Mouse (Mus musculus) limb, embryonic 12.5 days (tissue): ENCODE results near the gene Gm17727. TPM values are rescaled to one million over a fixed set of nuclear protein-coding genes. Genes with fewer than 3 reads are reported as not detected.
"Not testable (repeated sequence)": the region's sequence is repeated elsewhere in the genome, so short reads cannot be mapped to it uniquely, and the experiment has no call there.

Experiments
- ATAC-seq: fragments of 200-750 bp; cut with Nextera tagmentation; 2 replicates; pipeline ENCODE4 v1.8.0; 2017; ENCODE audit warnings: low read depth, moderate TSS enrichment; ENCODE audit not compliant: insufficient number of reproducible peaks, insufficient read depth, low FRiP score, low TSS enrichment
- H3K27ac ChIP-seq: fragments of 300-500 bp; sonication (generic); 2 replicates; pipeline ENCODE4 v1.5.1; 2016; ENCODE audit warnings: mild to moderate bottlenecking, moderate library complexity
- H3K27me3 ChIP-seq: fragments of 300-500 bp; sonication (generic); 2 replicates; pipeline ENCODE4 v1.6.1; 2016; ENCODE audit warnings: mild to moderate bottlenecking, moderate library complexity
- H3K36me3 ChIP-seq: fragments of 300-500 bp; sonication (generic); 2 replicates; pipeline ENCODE4 v1.6.1; 2016; ENCODE audit warnings: mild to moderate bottlenecking, moderate library complexity
- H3K4me1 ChIP-seq: fragments of 300-500 bp; sonication (generic); replicated peaks from 2 replicates; pipeline ENCODE4 v1.6.1; 2016
- H3K4me2 ChIP-seq: fragments of 300-500 bp; sonication (generic); 2 replicates; pipeline ENCODE4 v1.6.1; 2016; ENCODE audit warnings: mild to moderate bottlenecking, moderate library complexity
- H3K4me3 ChIP-seq: fragments of 300-500 bp; sonication (generic); replicated peaks from 2 replicates; pipeline ENCODE4 v1.5.1; 2016; ENCODE audit warnings: mild to moderate bottlenecking
- H3K9ac ChIP-seq: fragments of 300-500 bp; sonication (generic); replicated peaks from 2 replicates; pipeline ENCODE4 v1.6.1; 2016; ENCODE audit warnings: mild to moderate bottlenecking, moderate library complexity
- H3K9me3 ChIP-seq: fragments of 300-500 bp; sonication (generic); 2 replicates; pipeline ENCODE4 v1.6.1; 2016; ENCODE audit warnings: mild to moderate bottlenecking, moderate library complexity
- WGBS: fragments of 180-500 bp; shearing (Covaris S2); methylation state at CpG from one replicate; pipeline ENCODE4 v1.1.7; 2016; 5-methylcytosine and 5-hydroxymethylcytosine counted together
- polyA plus RNA-seq: library from polyadenylated mRNA; unstranded; fragments of >200 nt; fragmentation: Nextera tagmentation; extraction: Ambion mirVana; gene quantifications from 2 replicates; pipeline ENCODE4 v1.2.1, GENCODE M21; 2016

The Gm17727 gene
- polyA plus RNA-seq = not detected in 2 replicates

GRCm38 (mm10) chr9:35778009-35778408 lies at the start of gene Gm17727:
Gm17727 (minus strand) TSS chr9:35778109.
- H3K4me2 ChIP-seq = no peak within 1 kb of the TSS
- H3K9ac ChIP-seq = no peak within 1 kb of the TSS
- WGBS = 60% methylated on average over 3 of the region's 3 CpGs
- no peaks in the 10 kb centered on the region for H3K4me1 ChIP-seq
- ATAC-seq = no peak
- no peak within 1 kb of the TSS for H3K4me3 ChIP-seq
- no peaks in the 10 kb centered on the region for H3K27me3 ChIP-seq
- 0 out of 2 replicates have a peak, but pooled peaks cover 5% of the 10 kb centered on the region for H3K9me3 ChIP-seq
- no peak within 1 kb of the TSS for H3K27ac ChIP-seq
- H3K36me3 ChIP-seq = no peaks in the 10 kb centered on the region

- not testable (repeated sequence) for H3K27ac ChIP-seq, H3K9ac ChIP-seq, ATAC-seq, H3K36me3 ChIP-seq, H3K4me3 ChIP-seq, H3K4me2 ChIP-seq, H3K27me3 ChIP-seq, H3K4me1 ChIP-seq
- WGBS = 91% methylated on average over 15 of the region's 15 CpGs
- peaks cover 14% of the 10 kb centered on the region; the same call in 1 of the 2 replicates for H3K9me3 ChIP-seq
Measured at GRCm38 (mm10) chr9:35817881-35818280, 40.0 kb upstream of the Gm17727 start.

- Histone ChIP-seq H3K36me3 (no peaks in the 10 kb centered on the region), H3K4me3 (no peak overlapping the region), H3K27me3 (no peaks in the 10 kb centered on the region), H3K4me1 (no peaks in the 10 kb centered on the region), H3K9ac (no peak overlapping the region), H3K9me3 (peaks cover 7% of the 10 kb centered on the region; the same call in 1 of the 2 replicates), H3K27ac (no peak overlapping the region), H3K4me2 (no peak overlapping the region)
- ATAC-seq = no peak
Measured at GRCm38 (mm10) chr9:35798146-35798545, 20.2 kb upstream of the Gm17727 start.

- Histone ChIP-seq H3K9ac (no peak within 1 kb of the TSS), H3K4me1 (no peaks in the 10 kb centered on the region), H3K27ac (no peak within 1 kb of the TSS), H3K36me3 (no peaks in the 10 kb centered on the region), H3K9me3 (0 out of 2 replicates have a peak, but pooled peaks cover 21% of the 10 kb centered on the region), H3K4me3 (no peak within 1 kb of the TSS), H3K4me2 (no peak within 1 kb of the TSS), H3K27me3 (no peaks in the 10 kb centered on the region)
- WGBS = 93% methylated on average over 3 of the region's 3 CpGs
- no peak for ATAC-seq
Measured at GRCm38 (mm10) chr9:35790001-35790400, 12.1 kb upstream of the Gm17727 start, which contains the start of the genes Gm27235 and D730048I06Rik. Gm27235 (minus strand) TSS chr9:35790101. D730048I06Rik (minus strand) TSS chr9:35790112.

- no peaks in the 10 kb centered on the region for H3K27me3 ChIP-seq
- no peak overlapping the region for H3K4me2 ChIP-seq
- no peaks in the 10 kb centered on the region for H3K36me3 ChIP-seq
- H3K27ac ChIP-seq = no peak overlapping the region
- H3K9ac ChIP-seq = no peak overlapping the region
- ATAC-seq = no peak
- H3K4me1 ChIP-seq = no peaks in the 10 kb centered on the region
- no peaks in the 10 kb centered on the region for H3K9me3 ChIP-seq
- no peak overlapping the region for H3K4me3 ChIP-seq
Measured at GRCm38 (mm10) chr9:35756843-35757242, 21.1 kb downstream of the Gm17727 start.

GRCm38 (mm10) chr9:35740749-35741148 lies 37.2 kb downstream of the Gm17727 start, which contains the start of gene Gm17677:
Gm17677 (plus strand) TSS chr9:35741049.
- H3K4me3 ChIP-seq = no peak within 1 kb of the TSS
- H3K9me3 ChIP-seq = peaks cover 6% of the 10 kb centered on the region; the same call in 1 of the 2 replicates

More at GRCm38 (mm10) chr9:35740749-35741148, 37.2 kb downstream of the Gm17727 start, which contains the start of gene Gm17677:
- Histone ChIP-seq H3K36me3 (no peaks in the 10 kb centered on the region), H3K4me2 (no peak within 1 kb of the TSS), H3K27me3 (no peaks in the 10 kb centered on the region), H3K27ac (no peak within 1 kb of the TSS), H3K9ac (no peak within 1 kb of the TSS), H3K4me1 (no peaks in the 10 kb centered on the region)
- ATAC-seq = no peak

Other genes starting within 250 kb of the Gm17727 start
- gene Ddx25, start 219.6 kb downstream of the Gm17727 start, polyA plus RNA-seq = 4.4 and 5.1 TPM in 2 replicates
- 19.3 and 19.4 TPM in 2 replicates for gene Pus3, start 219.5 kb downstream of the Gm17727 start, polyA plus RNA-seq
- gene Pate2, start 207.8 kb downstream of the Gm17727 start, polyA plus RNA-seq = 1.3 and 1.5 TPM in 2 replicates
- 23.2 TPM in 2 replicates for gene Hyls1, start 207.7 kb downstream of the Gm17727 start, polyA plus RNA-seq
- not detected in 2 replicates for gene Pate4, start 166.2 kb downstream of the Gm17727 start, polyA plus RNA-seq
- gene Pate3, start 129.9 kb downstream of the Gm17727 start, polyA plus RNA-seq = not detected in 2 replicates
- not detected in 2 replicates for gene Pate1, start 90.7 kb downstream of the Gm17727 start, polyA plus RNA-seq
- gene Gm17677, start 37.1 kb downstream of the Gm17727 start, polyA plus RNA-seq = not detected in 2 replicates
- not detected in 2 replicates for gene Gm27235, start 12.0 kb upstream of the Gm17727 start, polyA plus RNA-seq
- gene D730048I06Rik, start 12.0 kb upstream of the Gm17727 start, polyA plus RNA-seq = not detected in 2 replicates
- gene 9230110F15Rik, start 66.0 kb upstream of the Gm17727 start, polyA plus RNA-seq = not detected in 2 replicates
- not detected in 2 replicates for gene 9230113P08Rik, start 130.3 kb upstream of the Gm17727 start, polyA plus RNA-seq